Mouse (Mus musculus) embryonic facial prominence, embryonic 15.5 days (tissue): ENCODE data around the gene Ifna12. TPM values are rescaled to one million over a fixed set of nuclear protein-coding genes. Genes with fewer than 3 reads are reported as not detected.
"Not testable (repeated sequence)": the region's sequence is repeated elsewhere in the genome, so short reads cannot be mapped to it uniquely, and the experiment has no call there.

ENCODE experiments used
- ATAC-seq: fragments of 200-750 bp; cut with Nextera tagmentation; 2 replicates; pipeline ENCODE4 v1.8.0; 2017; ENCODE audit warnings: low read depth, moderate TSS enrichment; ENCODE audit not compliant: insufficient number of reproducible peaks, low FRiP score, low TSS enrichment
- H3K27ac ChIP-seq: fragments of 300-500 bp; sonication (generic); replicated peaks from 2 replicates; pipeline ENCODE4 v1.5.1; 2015; ENCODE audit warnings: mild to moderate bottlenecking, inconsistent platforms
- H3K27me3 ChIP-seq: fragments of 300-500 bp; sonication (generic); 2 replicates; pipeline ENCODE4 v1.6.1; 2015; ENCODE audit warnings: inconsistent platforms
- H3K36me3 ChIP-seq: fragments of 300-500 bp; sonication (generic); 2 replicates; pipeline ENCODE4 v1.6.1; 2015; ENCODE audit warnings: mild to moderate bottlenecking, inconsistent platforms
- H3K4me1 ChIP-seq: fragments of 300-500 bp; sonication (generic); 2 replicates; pipeline ENCODE4 v1.6.1; 2015; ENCODE audit warnings: inconsistent platforms
- H3K4me2 ChIP-seq: fragments of 300-500 bp; sonication (generic); replicated peaks from 2 replicates; pipeline ENCODE4 v1.6.1; 2015; ENCODE audit warnings: mild to moderate bottlenecking, inconsistent platforms
- H3K4me3 ChIP-seq: fragments of 300-500 bp; sonication (generic); replicated peaks from 2 replicates; pipeline ENCODE4 v1.5.1; 2015; ENCODE audit warnings: mild to moderate bottlenecking, inconsistent platforms
- H3K9ac ChIP-seq: fragments of 300-500 bp; sonication (generic); 2 replicates; pipeline ENCODE4 v1.6.1; 2015; ENCODE audit warnings: inconsistent platforms
- H3K9me3 ChIP-seq: fragments of 300-500 bp; sonication (generic); replicated peaks from 2 replicates; pipeline ENCODE4 v1.6.1; 2016; ENCODE audit warnings: inconsistent platforms
- WGBS: fragments of 180-500 bp; shearing (Covaris S2); methylation state at CpG from one replicate; pipeline ENCODE4 v1.1.7; 2015; 5-methylcytosine and 5-hydroxymethylcytosine counted together
- polyA plus RNA-seq: library from polyadenylated mRNA; unstranded; fragments of >200 nt; fragmentation: Nextera tagmentation; extraction: Ambion mirVana; gene quantifications from 2 replicates; pipeline ENCODE4 v1.2.1, GENCODE M21; 2015

Gene Ifna12
- polyA plus RNA-seq = not detected in 2 replicates

DNA sequence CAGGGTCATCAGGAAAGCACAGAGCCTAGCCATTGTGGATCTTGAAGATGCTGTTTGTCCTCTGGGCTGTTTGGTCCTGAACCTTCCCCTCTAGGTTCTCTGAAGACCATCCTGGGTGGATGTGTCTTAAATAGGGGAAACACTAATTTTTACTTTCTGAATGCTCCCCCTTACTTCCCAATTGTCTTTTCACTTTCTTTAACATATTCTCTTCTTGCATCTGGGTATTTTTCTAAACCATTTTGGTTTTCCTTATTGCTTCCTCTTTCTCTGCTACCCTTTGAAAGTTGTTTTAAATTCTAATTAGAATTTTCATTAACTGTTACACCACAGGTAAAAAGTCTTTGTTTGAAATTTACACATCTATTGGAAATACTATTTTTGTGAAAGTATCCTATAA is at the start of gene Ifna12:
Gene Ifna12 (minus strand): TSS at position 101 of the 400 bp plus-strand sequence.
- Histone ChIP-seq H3K4me2 (no peak within 1 kb of the TSS), H3K9me3 (no peaks in the 10 kb centered on the region), H3K27ac (no peak within 1 kb of the TSS), H3K27me3 (no peaks in the 10 kb centered on the region), H3K4me1 (no peaks in the 10 kb centered on the region), H3K36me3 (no peaks in the 10 kb centered on the region), H3K9ac (no peak within 1 kb of the TSS), H3K4me3 (no peak within 1 kb of the TSS)
- ATAC-seq = no peak

- ATAC-seq = no peak
- Histone ChIP-seq H3K27ac (no peak within 1 kb of the TSS), H3K9ac (no peak within 1 kb of the TSS), H3K4me2 (no peak within 1 kb of the TSS), H3K36me3 (no peaks in the 10 kb centered on the region), H3K4me1 (no peaks in the 10 kb centered on the region), H3K9me3 (no peaks in the 10 kb centered on the region), H3K4me3 (no peak within 1 kb of the TSS), H3K27me3 (no peaks in the 10 kb centered on the region)
- WGBS = 42% methylated on average over 2 of the region's 2 CpGs
These were observed 41.2 kb upstream of the Ifna12 start, which contains the start of gene Ifna13 for GRCm38 (mm10) chr4:88644359-88644758. TSS of gene Ifna13 (minus strand) at chr4:88644459.

DNA sequence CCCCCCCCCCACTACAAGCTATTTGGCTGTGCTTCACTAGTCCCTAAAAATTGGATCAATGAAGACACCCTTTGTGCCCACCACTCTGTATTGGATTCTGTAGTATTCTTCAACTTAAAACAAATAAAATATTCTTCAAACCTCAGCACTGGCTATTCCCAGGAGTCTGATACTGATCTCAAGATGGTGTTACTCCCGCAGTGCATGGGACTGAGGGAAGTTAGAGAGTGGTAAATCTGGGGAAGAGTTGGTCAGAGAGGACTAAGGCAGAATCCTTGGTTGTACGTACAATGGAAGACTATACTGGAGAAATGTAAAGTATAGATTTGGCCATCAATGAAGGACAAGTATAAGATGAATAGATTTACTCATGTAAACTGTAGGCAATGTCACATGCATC is 39.4 kb upstream of the Ifna12 start:
- Histone ChIP-seq H3K9ac (no peak overlapping the region), H3K4me2 (no peak overlapping the region), H3K36me3 (no peaks in the 10 kb centered on the region), H3K27me3 (no peaks in the 10 kb centered on the region), H3K4me3 (no peak overlapping the region), H3K27ac (no peak overlapping the region), H3K9me3 (no peaks in the 10 kb centered on the region), H3K4me1 (no peaks in the 10 kb centered on the region)
- WGBS = 26% methylated on average over 2 of the region's 2 CpGs
- no peak for ATAC-seq

DNA sequence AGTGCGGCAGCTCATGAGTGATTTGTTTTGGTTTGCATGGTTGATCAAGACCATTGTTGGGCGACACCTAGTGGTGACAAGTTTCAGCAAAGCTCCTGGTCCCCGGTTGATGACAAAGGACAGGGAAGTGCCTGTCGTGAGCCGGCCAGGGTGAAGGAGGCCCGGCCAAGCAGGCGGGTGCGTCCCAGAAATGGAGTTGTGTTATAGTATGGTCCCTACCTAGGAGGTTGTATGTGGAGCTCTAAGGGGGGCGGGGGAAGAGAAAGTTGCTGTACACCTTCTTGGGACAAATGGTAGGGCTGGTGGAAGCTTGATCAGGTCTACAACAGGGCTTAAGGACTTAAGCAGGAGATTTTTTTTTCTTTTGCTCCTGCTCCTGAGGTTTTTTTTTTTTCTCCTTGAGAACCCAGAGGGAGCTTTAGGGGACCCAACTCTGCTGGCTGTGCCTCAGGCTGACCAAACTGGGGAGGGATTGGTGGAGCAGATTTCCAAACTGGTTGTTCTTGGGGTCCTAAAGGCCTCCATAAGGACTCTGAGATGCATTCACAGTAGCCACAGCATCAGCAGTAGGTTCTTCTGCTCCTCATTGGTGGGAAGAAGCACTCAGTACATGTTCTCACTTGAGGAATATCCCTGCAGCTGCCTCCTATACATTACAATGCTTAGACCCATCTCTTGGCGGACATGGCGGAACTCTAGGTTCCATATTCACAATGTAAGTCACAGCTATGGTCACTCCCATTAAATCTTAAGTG is 38.1 kb upstream of the Ifna12 start:
- Histone ChIP-seq H3K9me3 (no peaks in the 10 kb centered on the region), H3K4me3 (peak overlapping the region; percentile 46), H3K27me3 (no peaks in the 10 kb centered on the region), H3K36me3 (no peaks in the 10 kb centered on the region), H3K27ac (peak overlapping the region; percentile 45; the same call in 1 of the 2 replicates), H3K4me2 (peak overlapping the region; percentile 49), H3K4me1 (no peaks in the 10 kb centered on the region), H3K9ac (0 out of 2 replicates have a peak overlapping the region, but pooled peaks have one; percentile 28)
- ATAC-seq = peak; percentile 92
- 12% methylated on average over 11 of the region's 11 CpGs for WGBS

DNA sequence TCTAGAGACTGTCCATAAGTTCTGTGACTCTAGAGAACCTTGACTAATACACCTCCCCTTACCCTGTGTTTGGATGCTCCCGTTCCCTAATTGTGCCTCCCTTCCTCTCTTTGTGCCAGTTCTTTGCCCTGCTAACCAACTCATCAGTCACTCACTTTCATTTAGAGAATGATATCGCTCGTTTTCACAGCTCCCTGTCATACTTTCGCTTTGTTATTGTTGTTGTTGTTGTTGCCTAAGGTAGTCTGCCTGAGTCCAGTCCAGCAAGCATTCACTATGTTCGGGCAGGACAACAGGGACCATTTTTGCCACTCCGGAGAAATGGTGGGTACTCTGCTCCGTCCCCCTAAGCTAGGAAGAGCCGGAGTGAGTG is 37.5 kb upstream of the Ifna12 start:
- WGBS = 59% methylated on average over 8 of the region's 8 CpGs

DNA sequence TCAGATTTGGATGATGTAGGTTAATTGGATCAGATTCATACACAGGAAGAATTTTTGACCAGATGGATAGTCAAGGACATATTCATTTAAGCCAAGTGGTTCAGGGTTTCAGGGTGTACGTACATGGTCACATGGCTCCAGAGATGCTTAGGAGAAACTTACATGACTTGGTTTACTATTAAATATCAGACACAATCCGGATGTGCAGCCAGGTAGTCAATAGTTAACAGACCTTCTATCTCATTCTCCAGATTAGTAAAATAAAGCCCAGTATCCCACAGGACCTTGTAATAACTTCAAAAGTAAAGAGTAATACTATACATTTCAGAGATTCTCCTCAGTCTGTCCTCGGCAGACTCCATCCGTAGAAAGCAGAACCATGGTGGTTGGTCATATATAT is 31.1 kb upstream of the Ifna12 start, which contains the start of gene C87499:
Gene C87499 (minus strand): TSS at position 101 of the 400 bp plus-strand sequence.
- Histone ChIP-seq H3K36me3 (no peaks in the 10 kb centered on the region), H3K27ac (no peak within 1 kb of the TSS), H3K4me2 (no peak within 1 kb of the TSS), H3K9me3 (no peaks in the 10 kb centered on the region), H3K9ac (no peak within 1 kb of the TSS), H3K4me3 (no peak within 1 kb of the TSS), H3K4me1 (no peaks in the 10 kb centered on the region), H3K27me3 (no peaks in the 10 kb centered on the region)
- 87% methylated on average over 4 of the region's 4 CpGs for WGBS
- ATAC-seq = no peak

More for the DNA sequence above, 37.5 kb upstream of the Ifna12 start:
- Histone ChIP-seq H3K27ac (no peak overlapping the region), H3K36me3 (no peaks in the 10 kb centered on the region), H3K4me3 (peak overlapping the region; percentile 46), H3K27me3 (no peaks in the 10 kb centered on the region), H3K9ac (0 out of 2 replicates have a peak overlapping the region, but pooled peaks have one; percentile 28), H3K4me1 (no peaks in the 10 kb centered on the region), H3K9me3 (no peaks in the 10 kb centered on the region), H3K4me2 (peak overlapping the region; percentile 49)
- ATAC-seq = no peak

- no peaks in the 10 kb centered on the region for H3K4me1 ChIP-seq
- no peak within 1 kb of the TSS for H3K4me2 ChIP-seq
- no peaks in the 10 kb centered on the region for H3K27me3 ChIP-seq
- H3K36me3 ChIP-seq = no peaks in the 10 kb centered on the region
- WGBS = 92% methylated on average over 1 of the region's 1 CpGs
- no peak within 1 kb of the TSS for H3K9ac ChIP-seq
- no peak for ATAC-seq
- no peak within 1 kb of the TSS for H3K4me3 ChIP-seq
- no peaks in the 10 kb centered on the region for H3K9me3 ChIP-seq
- H3K27ac ChIP-seq = no peak within 1 kb of the TSS
These were observed 10.9 kb downstream of the Ifna12 start, which contains the start of gene Ifna9 for GRCm38 (mm10) chr4:88592285-88592684. TSS of gene Ifna9 (minus strand) at chr4:88592385.

DNA sequence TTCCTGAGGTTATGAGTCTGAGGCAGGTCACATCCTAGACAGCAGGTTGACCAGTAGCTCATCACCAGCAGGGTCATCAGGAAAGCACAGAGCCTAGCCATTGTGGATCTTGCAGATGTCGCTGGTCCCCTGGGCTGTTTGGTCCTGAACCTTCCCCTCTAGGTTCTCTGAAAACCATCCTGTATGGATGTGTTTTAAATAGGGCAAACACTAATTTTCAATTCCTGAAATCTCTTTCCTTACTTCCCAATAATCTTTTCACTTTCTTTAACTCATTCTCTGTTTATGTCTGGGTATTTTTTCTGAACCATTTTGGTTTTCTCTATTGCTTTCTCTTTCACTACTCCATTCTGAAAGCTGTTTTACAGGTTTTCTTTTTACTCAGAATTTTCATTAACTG is 31.5 kb downstream of the Ifna12 start, which contains the start of gene Ifna14:
Gene Ifna14 (minus strand): TSS at position 101 of the 400 bp plus-strand sequence.
- Histone ChIP-seq H3K9ac (no peak within 1 kb of the TSS), H3K4me1 (no peaks in the 10 kb centered on the region), H3K9me3 (no peaks in the 10 kb centered on the region), H3K36me3 (no peaks in the 10 kb centered on the region), H3K27me3 (no peaks in the 10 kb centered on the region), H3K4me3 (no peak within 1 kb of the TSS), H3K27ac (no peak within 1 kb of the TSS), H3K4me2 (no peak within 1 kb of the TSS)
- WGBS = 79% methylated on average over 1 of the region's 1 CpGs
- no peak for ATAC-seq

DNA sequence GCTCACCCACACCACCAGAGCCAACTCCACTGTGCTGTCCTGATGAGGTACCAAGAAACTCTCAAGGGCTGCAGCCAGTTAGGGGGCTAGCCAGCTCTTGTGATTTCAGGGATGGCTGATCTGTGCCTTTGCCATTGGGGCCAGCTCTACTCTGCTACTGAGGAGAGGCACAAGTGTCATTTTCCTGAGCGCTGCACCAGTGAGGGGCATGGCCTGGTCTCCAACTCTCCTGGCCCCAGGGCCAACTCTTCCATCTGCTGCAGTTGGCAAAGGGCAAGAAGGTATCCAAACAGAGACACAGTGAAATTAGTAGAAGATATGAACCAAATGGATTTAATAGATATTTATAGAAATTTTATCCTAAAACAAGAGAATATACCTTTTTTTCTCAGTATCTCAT is 41.4 kb downstream of the Ifna12 start:
- no peaks in the 10 kb centered on the region for H3K4me1 ChIP-seq
- ATAC-seq = no peak
- H3K9me3 ChIP-seq = no peaks in the 10 kb centered on the region
- H3K4me2 ChIP-seq = no peak overlapping the region
- no peak overlapping the region for H3K27ac ChIP-seq
- H3K27me3 ChIP-seq = no peaks in the 10 kb centered on the region
- H3K9ac ChIP-seq = no peak overlapping the region
- no peaks in the 10 kb centered on the region for H3K36me3 ChIP-seq
- 93% methylated on average over 1 of the region's 1 CpGs for WGBS
- no peak overlapping the region for H3K4me3 ChIP-seq

DNA sequence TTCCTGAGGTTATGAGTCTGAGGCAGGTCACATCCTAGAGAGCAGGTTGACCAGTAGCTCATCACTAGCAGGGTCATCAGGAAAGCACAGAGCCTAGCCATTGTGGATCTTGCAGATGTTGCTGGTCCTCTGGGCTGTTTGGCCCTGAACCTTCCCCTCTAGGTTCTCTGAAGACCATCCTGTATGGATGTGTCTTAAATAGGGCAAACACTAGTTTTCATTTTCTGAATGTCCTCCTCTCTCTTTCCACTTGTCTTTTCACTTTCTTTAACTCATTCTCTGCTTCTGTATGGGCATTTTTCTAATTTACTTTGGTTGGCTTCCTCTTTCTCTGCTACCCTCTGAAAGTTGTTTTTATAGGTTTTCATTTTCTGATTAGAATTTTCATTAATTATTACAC is 45.0 kb downstream of the Ifna12 start, which contains the start of gene Ifna15:
Gene Ifna15 (minus strand): TSS at position 101 of the 400 bp plus-strand sequence.
- not testable (repeated sequence) for H3K9me3 ChIP-seq, H3K9ac ChIP-seq, H3K4me3 ChIP-seq, H3K4me1 ChIP-seq, H3K4me2 ChIP-seq, H3K27ac ChIP-seq, H3K36me3 ChIP-seq, H3K27me3 ChIP-seq, ATAC-seq
